Mouse (Mus musculus): Measurements from ENCODE around the gene Zfp511.

DNA sequence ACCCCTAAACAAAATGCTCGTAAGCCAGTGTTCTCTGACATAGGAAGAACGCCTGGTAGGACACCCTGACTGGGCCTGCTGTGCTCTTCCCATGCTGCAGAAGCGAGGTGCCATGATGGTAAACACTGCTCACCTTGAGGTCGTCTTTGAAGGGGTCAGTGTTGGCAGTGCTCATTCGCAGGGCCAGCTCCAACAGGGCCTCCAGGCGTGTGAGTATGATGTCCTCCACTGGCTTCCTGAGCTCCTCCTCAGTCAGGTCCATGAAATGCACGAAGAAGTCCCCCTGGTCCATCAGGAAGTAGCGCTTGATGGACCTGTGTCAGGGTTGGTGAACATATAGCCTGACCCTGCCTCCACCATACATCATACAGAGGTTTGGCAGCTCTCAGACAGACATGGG, 31.5 kb upstream of the Zfp511 start:
- TF ChIP-seq POLR2A (IDR thresholded peaks at IDR 0.05; ENCODE audit: borderline replicate concordance, low read depth, low read length), result no peak
- TF ChIP-seq CTCF (IDR thresholded peaks at IDR 0.05; ENCODE audit: low read depth, low read length), result no peak

Measured in bone marrow macrophage, adult 2 months (primary cell).